Mouse (Mus musculus): Measurements from ENCODE around the gene Sh3d21.

The Sh3d21 gene

DNA sequence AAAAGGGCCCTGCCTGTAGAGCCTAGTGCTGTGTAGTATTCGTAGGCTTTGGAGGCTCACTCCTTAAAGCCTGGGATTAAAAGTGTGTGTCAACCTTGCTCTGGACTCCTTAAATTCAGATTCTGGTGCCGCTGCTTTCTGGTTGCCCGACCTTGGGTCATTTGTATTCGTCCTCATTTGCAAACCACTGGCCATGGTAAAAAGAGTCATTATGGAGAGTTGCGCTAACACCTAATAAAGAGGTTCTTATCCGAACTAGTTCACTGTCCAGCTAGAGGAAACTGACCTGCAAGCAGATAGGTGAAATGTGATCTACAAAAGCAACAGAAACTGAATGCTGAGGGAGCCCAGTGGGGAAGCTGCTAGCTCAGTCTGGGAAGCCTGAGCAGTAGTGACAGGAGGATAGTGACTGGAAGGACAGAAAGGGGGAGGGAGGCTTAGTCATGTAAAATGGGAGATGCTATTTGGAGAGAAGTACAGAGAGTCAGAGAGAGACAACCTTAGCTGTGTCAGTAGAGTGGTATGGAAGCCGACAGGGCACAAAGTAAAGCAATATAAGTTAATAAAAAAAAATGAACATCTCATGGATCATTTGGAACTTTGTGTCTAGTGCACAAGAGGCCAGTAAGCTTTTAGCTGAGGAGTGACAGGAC is 58.0 kb downstream of the Sh3d21 start:
- no peak for DNase-seq

DNA sequence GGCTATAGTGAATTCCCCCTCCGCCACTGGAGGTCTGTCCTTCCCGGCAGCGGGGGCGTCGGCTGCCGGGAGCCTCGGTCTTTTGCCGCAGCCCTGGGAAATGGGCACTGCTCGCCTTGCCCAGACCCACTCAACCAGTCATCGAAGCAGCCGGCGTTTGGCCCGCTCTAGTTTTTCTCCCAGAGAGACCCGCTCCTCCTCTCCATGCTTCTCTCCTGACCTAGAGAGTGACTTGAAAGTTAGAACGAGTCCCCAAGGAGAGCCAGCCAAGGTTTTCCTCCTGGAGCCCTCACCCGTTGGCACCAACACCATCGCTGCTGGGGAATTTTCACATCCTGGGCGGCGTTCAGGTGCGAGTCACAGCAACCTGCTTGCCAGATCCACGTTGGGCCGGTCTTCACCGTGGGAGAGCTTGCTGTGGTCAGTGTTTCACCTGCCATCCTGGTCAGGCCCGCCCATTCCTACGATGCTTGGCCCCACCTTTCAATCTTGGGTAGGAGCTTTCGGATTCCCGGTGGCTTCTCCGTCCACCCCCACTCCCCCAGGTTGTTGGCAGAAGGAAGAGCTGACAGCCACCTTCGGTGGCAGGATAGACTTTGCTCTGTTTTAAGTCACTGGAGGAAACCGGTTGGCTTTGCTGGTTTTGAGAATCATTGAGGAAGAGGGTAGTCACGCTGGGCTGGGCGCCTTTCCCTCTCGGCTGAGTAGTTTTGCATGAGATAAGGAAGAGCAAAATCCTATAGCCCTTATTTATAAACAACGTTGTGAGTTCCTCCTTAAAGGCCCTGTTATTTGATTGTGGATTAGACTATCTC is 58.8 kb downstream of the Sh3d21 start:
- DNase-seq, result peak; percentile 57 to 76

- peak; percentile 98 for DNase-seq
Observed at GRCm38 (mm10) chr4:126103590-126104068, 59.7 kb downstream of the Sh3d21 start, which contains the start of gene Stk40. Stk40 (plus strand) TSS chr4:126103957.

- DNase-seq, result peak; percentile 77 to 87
Observed at GRCm38 (mm10) chr4:126103057-126103581, 60.2 kb downstream of the Sh3d21 start.

DNA sequence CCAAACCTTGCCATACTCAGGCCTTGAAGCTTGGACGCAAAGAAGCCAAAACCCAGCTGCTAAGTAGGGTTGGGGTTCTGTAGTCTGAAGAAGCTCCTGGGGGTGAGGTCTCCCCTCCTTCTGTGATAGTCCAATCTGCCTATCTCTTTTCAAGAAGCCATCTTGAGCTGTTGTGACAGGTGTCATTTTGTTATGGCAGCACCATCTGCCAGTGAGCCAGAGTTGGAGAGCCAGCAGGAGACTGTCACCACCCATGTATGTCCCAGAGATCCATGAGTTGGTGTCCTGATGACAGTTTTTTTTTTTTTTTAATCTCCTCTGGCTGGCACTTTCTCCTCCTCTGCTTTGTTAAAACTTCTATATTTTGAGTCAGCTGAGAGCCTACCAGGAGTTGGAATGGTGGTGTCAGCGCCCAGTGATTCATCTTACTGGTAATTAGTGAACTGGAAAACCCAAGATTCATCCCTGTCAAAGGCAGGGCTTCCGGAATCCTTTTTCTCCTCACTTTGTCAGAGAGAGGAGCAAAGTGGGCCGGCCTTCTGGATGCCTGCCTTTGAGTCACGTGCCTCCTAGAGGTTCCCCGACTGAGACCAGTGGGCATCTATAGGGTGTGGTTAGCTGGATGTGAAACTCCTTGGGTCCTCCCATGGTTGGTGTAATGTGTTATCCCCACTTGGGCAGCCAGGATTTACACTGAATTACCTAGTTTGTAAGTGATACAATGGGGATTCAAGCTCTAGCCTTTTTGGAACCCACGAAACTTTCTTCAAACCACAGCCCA is 61.0 kb downstream of the Sh3d21 start:
- DNase-seq, result peak; percentile 45 to 57

DNA sequence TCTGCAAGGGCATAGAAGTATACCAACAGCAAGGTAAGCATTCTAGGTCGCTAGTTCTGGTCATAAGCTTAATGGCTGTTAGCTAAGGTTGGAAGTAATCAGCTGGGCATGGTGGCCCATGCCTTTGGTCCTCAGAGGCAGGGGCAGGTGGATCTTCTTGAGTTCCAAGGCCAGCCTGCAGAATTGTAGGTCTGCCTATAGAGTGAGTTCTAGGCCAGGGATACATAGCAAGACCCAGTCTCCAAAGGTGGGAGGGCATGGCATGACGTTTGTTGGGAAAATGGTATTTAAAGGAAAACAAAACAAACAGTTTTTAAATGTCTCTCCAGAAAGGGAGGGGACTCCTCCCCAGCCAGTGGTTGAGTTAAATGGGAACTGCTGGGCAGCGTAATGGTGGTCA is 62.5 kb downstream of the Sh3d21 start:
- DNase-seq, result no peak
